Mouse (Mus musculus): ENCODE data around the gene Hoxd10. TPM values are rescaled to one million over a fixed set of nuclear protein-coding genes. Genes with fewer than 3 reads are reported as not detected.

Gene Hoxd10
- polyA plus RNA-seq, 1 experiment from 2014 or later: 51.1 TPM

- 2% methylated on average over 26 of the region's 26 CpGs for WGBS
- H3K27ac ChIP-seq: peak overlapping the region; percentile 97
- no peaks in the 10 kb centered on the region for H3K9me3 ChIP-seq (replicated peaks)
- H3K36me3 ChIP-seq: 0 out of 2 replicates have a peak, but pooled peaks cover 5% of the 10 kb centered on the region
- H3K4me3 ChIP-seq: peak overlapping the region; percentile 89
- H3K27me3 ChIP-seq (ENCODE audit: low read depth, poor library complexity, severe bottlenecking): peaks cover 30% of the 10 kb centered on the region; the same call in 1 of the 2 replicates
- peaks cover 78% of the 10 kb centered on the region for H3K4me1 ChIP-seq
- peak; percentile 96 for DNase-seq (ENCODE audit: low spot score)
Measured at GRCm38 (mm10) chr2:74715504-74716241, 23.9 kb downstream of the Hoxd10 start.

- H3K4me3 ChIP-seq: no peak overlapping the region
- peaks cover 90% of the 10 kb centered on the region for H3K4me1 ChIP-seq
- DNase-seq (ENCODE audit: low spot score): no peak
- no peak overlapping the region for H3K27ac ChIP-seq
- WGBS: 8% methylated on average over 2 of the region's 2 CpGs
- no peaks in the 10 kb centered on the region for H3K9me3 ChIP-seq (replicated peaks)
- peaks cover 66% of the 10 kb centered on the region for H3K27me3 ChIP-seq (ENCODE audit: low read depth, poor library complexity, severe bottlenecking)
- H3K36me3 ChIP-seq: peaks cover 14% of the 10 kb centered on the region
Measured at GRCm38 (mm10) chr2:74720384-74720783, 28.7 kb downstream of the Hoxd10 start.

GRCm38 (mm10) chr2:74720955-74721491 is 29.3 kb downstream of the Hoxd10 start:
- H3K27me3 ChIP-seq (ENCODE audit: low read depth, poor library complexity, severe bottlenecking): peaks cover 73% of the 10 kb centered on the region
- peak; percentile 38 for DNase-seq (ENCODE audit: low spot score)
- H3K36me3 ChIP-seq: peaks cover 19% of the 10 kb centered on the region
- no peak overlapping the region for H3K27ac ChIP-seq
- no peaks in the 10 kb centered on the region for H3K9me3 ChIP-seq (replicated peaks)
- WGBS: 3% methylated on average over 5 of the region's 5 CpGs
- peaks cover 89% of the 10 kb centered on the region for H3K4me1 ChIP-seq
- H3K4me3 ChIP-seq: 0 out of 2 replicates have a peak overlapping the region, but pooled peaks have one; percentile 16

DNA sequence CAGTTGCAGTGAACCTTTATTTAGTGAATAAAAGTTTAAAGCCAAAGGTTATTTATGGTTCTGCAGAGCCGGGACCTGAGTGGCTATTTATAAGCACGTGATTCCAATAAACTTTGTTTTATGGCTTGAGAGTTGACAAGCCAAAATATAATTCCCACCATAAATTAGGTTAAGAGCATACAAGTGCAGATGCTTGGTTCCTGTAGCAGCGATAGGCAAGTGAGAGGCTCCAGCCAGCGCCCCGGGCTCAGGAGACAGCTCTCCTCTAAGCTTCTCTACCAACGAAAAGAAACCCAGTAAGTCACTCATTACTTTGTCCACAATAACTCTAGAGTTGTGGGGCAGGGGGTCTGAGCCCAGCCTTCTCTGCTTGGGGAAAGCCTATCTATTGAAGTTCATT is 30.2 kb downstream of the Hoxd10 start:
- Histone ChIP-seq H3K27me3 (ENCODE audit: low read depth, poor library complexity, severe bottlenecking) (peaks cover 75% of the 10 kb centered on the region), H3K4me1 (peaks cover 92% of the 10 kb centered on the region), H3K27ac (peak overlapping the region; percentile 14; the same call in 1 of the 2 replicates), H3K9me3 (replicated peaks) (no peaks in the 10 kb centered on the region), H3K36me3 (peaks cover 23% of the 10 kb centered on the region), H3K4me3 (peak overlapping the region; percentile 10; the same call in 1 of the 2 replicates)
- DNase-seq (ENCODE audit: low spot score): peak; percentile 62
- whole genome bisulfite sequencing: 5% methylated on average over 6 of the region's 6 CpGs

DNA sequence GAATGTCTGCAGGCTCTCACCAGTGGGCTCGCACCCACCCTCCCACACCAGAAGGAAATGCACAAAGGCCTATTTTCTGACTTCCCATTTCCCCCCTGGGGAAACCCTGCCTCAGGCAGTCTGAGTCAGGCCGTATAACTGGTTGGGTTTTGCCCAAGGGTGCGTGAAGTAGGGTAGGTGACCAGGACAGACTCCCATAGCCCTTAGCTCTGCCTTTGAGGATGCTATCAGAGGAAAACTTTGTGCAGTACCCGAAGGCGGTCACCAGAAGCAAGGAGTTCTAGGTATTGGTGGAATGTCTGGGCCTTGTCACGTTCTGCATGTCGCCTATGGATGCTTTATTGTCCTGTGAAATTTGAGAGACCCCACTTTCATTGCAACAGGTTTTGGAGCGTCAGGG is 31.2 kb downstream of the Hoxd10 start:
- peaks cover 30% of the 10 kb centered on the region for H3K36me3 ChIP-seq
- no peak overlapping the region for H3K27ac ChIP-seq
- H3K4me3 ChIP-seq: peak overlapping the region; percentile 9
- H3K9me3 ChIP-seq (replicated peaks): no peaks in the 10 kb centered on the region
- WGBS: 18% methylated on average over 8 of the region's 8 CpGs
- DNase-seq (ENCODE audit: low spot score): peak; percentile 45
- H3K27me3 ChIP-seq (ENCODE audit: low read depth, poor library complexity, severe bottlenecking): peaks cover 79% of the 10 kb centered on the region
- peaks cover 97% of the 10 kb centered on the region for H3K4me1 ChIP-seq

- peaks cover 42% of the 10 kb centered on the region for H3K36me3 ChIP-seq
- DNase-seq (ENCODE audit: low spot score): peak; percentile 40
- H3K9me3 ChIP-seq (replicated peaks): no peaks in the 10 kb centered on the region
- H3K27ac ChIP-seq: no peak overlapping the region
- H3K4me1 ChIP-seq: peaks cover 99% of the 10 kb centered on the region
- peaks cover 84% of the 10 kb centered on the region for H3K27me3 ChIP-seq (ENCODE audit: low read depth, poor library complexity, severe bottlenecking)
- H3K4me3 ChIP-seq: no peak overlapping the region
- WGBS: 19% methylated on average over 7 of the region's 7 CpGs
Measured at GRCm38 (mm10) chr2:74724244-74725015, 32.7 kb downstream of the Hoxd10 start.

DNA sequence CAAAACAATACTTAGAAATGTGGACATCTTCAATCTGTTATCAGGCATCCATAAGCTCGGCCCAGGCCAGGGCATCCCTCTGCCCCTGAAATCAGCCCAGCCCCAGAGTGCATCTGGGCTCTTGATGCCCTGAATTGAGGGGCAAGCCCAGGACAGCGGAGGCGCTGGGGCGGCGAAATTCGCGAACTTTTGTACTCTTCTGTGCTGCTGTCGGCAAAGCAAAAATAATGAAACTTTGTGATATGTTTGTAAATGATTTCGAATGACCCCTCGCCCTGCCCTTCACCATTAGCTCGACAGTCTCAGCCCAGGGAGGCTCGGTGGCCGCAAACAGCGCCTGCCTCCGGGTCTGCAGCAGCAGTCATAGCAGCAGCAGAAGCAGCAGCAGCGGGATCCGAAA is 33.4 kb downstream of the Hoxd10 start:
- Histone ChIP-seq H3K4me1 (peaks cover 99% of the 10 kb centered on the region), H3K27ac (no peak overlapping the region), H3K9me3 (replicated peaks) (no peaks in the 10 kb centered on the region), H3K36me3 (peaks cover 42% of the 10 kb centered on the region), H3K27me3 (ENCODE audit: low read depth, poor library complexity, severe bottlenecking) (peaks cover 86% of the 10 kb centered on the region), H3K4me3 (peak overlapping the region; percentile 21; the same call in 1 of the 2 replicates)
- peak; percentile 57 for DNase-seq (ENCODE audit: low spot score)
- WGBS: 9% methylated on average over 17 of the region's 17 CpGs

GRCm38 (mm10) chr2:74726551-74726950 is 34.8 kb downstream of the Hoxd10 start, which contains the start of gene Gm28230:
TSS of gene Gm28230 (plus strand) at chr2:74726728.
- peaks cover 44% of the 10 kb centered on the region for H3K36me3 ChIP-seq
- WGBS: 25% methylated on average over 5 of the region's 5 CpGs
- peaks cover 93% of the 10 kb centered on the region for H3K27me3 ChIP-seq (ENCODE audit: low read depth, poor library complexity, severe bottlenecking)
- H3K27ac ChIP-seq: peak within 1 kb of the TSS; percentile 84
- peaks cover 99% of the 10 kb centered on the region for H3K4me1 ChIP-seq
- H3K4me3 ChIP-seq: peak within 1 kb of the TSS; percentile 58
- DNase-seq (ENCODE audit: low spot score): peak; percentile 45
- H3K9me3 ChIP-seq (replicated peaks): no peaks in the 10 kb centered on the region

- 2% methylated on average over 43 of the region's 43 CpGs for WGBS
- Histone ChIP-seq H3K27me3 (ENCODE audit: low read depth, poor library complexity, severe bottlenecking) (peaks cover 96% of the 10 kb centered on the region), H3K9me3 (replicated peaks) (no peaks in the 10 kb centered on the region), H3K27ac (peak overlapping the region; percentile 84), H3K36me3 (peaks cover 48% of the 10 kb centered on the region), H3K4me3 (peak overlapping the region; percentile 58), H3K4me1 (peaks cover 99% of the 10 kb centered on the region)
- no peak for DNase-seq (ENCODE audit: low spot score)
Measured at GRCm38 (mm10) chr2:74726973-74727639, 35.4 kb downstream of the Hoxd10 start.

GRCm38 (mm10) chr2:74727640-74728302 is 36.0 kb downstream of the Hoxd10 start:
- Histone ChIP-seq H3K27me3 (ENCODE audit: low read depth, poor library complexity, severe bottlenecking) (peaks cover 94% of the 10 kb centered on the region), H3K4me1 (peaks cover 99% of the 10 kb centered on the region), H3K9me3 (replicated peaks) (no peaks in the 10 kb centered on the region), H3K36me3 (peaks cover 48% of the 10 kb centered on the region), H3K4me3 (peak overlapping the region; percentile 58), H3K27ac (peak overlapping the region; percentile 84)
- 3% methylated on average over 25 of the region's 25 CpGs for WGBS
- peak; percentile 69 for DNase-seq (ENCODE audit: low spot score)

DNA sequence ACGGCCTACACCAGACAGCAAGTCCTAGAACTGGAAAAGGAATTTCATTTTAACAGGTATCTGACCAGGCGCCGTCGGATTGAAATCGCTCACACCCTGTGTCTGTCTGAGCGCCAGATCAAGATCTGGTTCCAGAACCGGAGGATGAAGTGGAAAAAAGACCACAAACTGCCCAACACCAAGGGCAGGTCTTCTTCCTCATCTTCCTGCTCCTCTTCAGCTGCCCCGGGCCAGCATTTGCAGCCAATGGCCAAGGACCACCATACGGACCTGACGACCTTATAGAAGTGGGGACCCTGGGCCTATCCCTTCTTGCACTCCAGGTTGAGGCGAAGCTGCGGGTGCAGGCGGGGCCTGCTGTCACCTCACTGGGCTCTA is 36.6 kb downstream of the Hoxd10 start:
- Histone ChIP-seq H3K27ac (peak overlapping the region; percentile 84), H3K4me3 (peak overlapping the region; percentile 58), H3K36me3 (peaks cover 46% of the 10 kb centered on the region), H3K4me1 (peaks cover 99% of the 10 kb centered on the region), H3K27me3 (ENCODE audit: low read depth, poor library complexity, severe bottlenecking) (peaks cover 93% of the 10 kb centered on the region), H3K9me3 (replicated peaks) (no peaks in the 10 kb centered on the region)
- WGBS: 18% methylated on average over 13 of the region's 13 CpGs
- peak; percentile 50 for DNase-seq (ENCODE audit: low spot score)

DNA sequence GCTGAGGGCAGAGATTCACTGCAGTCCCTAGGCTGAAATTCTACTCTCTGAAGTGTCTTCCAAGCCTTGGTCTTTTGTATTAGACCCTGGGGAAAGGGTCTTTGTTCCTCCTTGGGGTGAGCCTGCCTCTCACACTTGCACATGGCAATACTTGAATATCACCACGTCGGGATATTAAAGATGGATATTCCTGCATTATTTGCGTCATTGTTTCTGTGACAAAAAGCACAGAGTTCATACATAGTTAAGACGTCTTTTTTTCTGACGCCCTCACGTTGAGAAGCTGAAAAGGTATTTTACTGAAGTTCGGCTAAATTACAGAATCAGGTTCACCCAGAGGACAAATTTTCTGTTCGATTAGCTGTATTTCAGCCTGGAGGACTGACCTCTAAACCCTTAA is 38.6 kb downstream of the Hoxd10 start:
- H3K27ac ChIP-seq: no peak overlapping the region
- WGBS: 9% methylated on average over 8 of the region's 8 CpGs
- peak; percentile 29 for DNase-seq (ENCODE audit: low spot score)
- H3K27me3 ChIP-seq (ENCODE audit: low read depth, poor library complexity, severe bottlenecking): peaks cover 89% of the 10 kb centered on the region
- H3K4me1 ChIP-seq: peaks cover 99% of the 10 kb centered on the region
- no peaks in the 10 kb centered on the region for H3K9me3 ChIP-seq (replicated peaks)
- no peak overlapping the region for H3K4me3 ChIP-seq
- peaks cover 39% of the 10 kb centered on the region for H3K36me3 ChIP-seq

Data from limb, embryonic 10.5 days (tissue).